Comparison of ENCODE assay signal across 10 mouse cellular contexts in the genomic region with DNA sequence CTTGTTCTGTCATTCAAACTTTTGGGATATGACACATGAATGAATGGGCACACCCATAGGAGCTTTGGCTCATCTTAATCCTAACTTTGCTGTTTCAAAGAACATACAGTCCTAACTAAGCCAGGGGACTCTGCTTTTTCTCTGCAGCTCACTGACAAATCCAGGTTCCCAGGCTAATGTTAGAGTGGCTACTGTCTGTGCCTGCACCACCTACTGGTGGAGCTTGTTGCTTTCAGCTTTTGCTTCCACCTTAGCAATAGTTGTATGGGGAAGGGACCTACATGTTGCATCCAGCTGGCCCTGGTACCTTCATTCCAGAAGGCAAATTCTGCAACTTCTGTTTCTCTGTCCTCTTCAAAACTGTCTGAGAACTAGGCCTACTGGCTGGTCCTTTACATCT.
DNase-seq lines count a peak whose midpoint lies in the region; ATAC-seq and TF ChIP-seq lines count a peak whose summit lies in the region.
"Had no signal": no experiment of that assay in that cellular context is flagged by ENCODE, and none has a peak within 500 bp of the region (broad histone marks: within the 10 kb centered on the region; RNA-seq: fewer than 3 reads in every experiment).

No protein-coding gene starts in this region.

- peak; percentile 15 to 24 for DNase-seq in heart, postnatal 10 days
- peak; percentile 7 to 24 for DNase-seq in right cerebral cortex, adult 2 months (ENCODE audit: low spot score in 2 of 2)
- DNase-seq in right cerebral cortex, adult 18-20 months: no peak
- peak; percentile 28 for DNase-seq in embryonic facial prominence, embryonic 11.5 days (ENCODE audit: low spot score)
- no peak for DNase-seq in stomach, postnatal 0 days (ENCODE audit: low spot score)
- no peak for DNase-seq in thymus, adult 2 months
- DNase-seq: spleen, adult 18-20 months had no signal

- H3K27me3 ChIP-seq in heart, embryonic 12.5 days (replicated peaks): 0 out of 2 replicates have a peak, but pooled peaks cover 7% of the 10 kb centered on the region
- H3K27me3 ChIP-seq in embryonic facial prominence, embryonic 11.5 days (ENCODE audit: control insufficient read depth, insufficient read depth, low read length): no peaks in the 10 kb centered on the region
- no peaks in the 10 kb centered on the region for H3K27me3 ChIP-seq in stomach, postnatal 0 days (ENCODE audit: control insufficient read depth, insufficient read depth, low read length)
- no peaks in the 10 kb centered on the region for H3K27me3 ChIP-seq in thymus, adult 2 months (ENCODE audit: control insufficient read depth, insufficient read depth, low read length)
- H3K27me3 ChIP-seq in midbrain, embryonic 13.5 days: no peaks in the 10 kb centered on the region
- H3K27me3 ChIP-seq: liver, embryonic 15.5 days had no signal

- H3K36me3 ChIP-seq in heart, embryonic 12.5 days: no peaks in the 10 kb centered on the region
- H3K36me3 ChIP-seq in embryonic facial prominence, embryonic 11.5 days (replicated peaks; ENCODE audit: control insufficient read depth, insufficient read depth, low read depth, low read length): no peaks in the 10 kb centered on the region
- no peaks in the 10 kb centered on the region for H3K36me3 ChIP-seq in stomach, postnatal 0 days (ENCODE audit: control insufficient read depth, insufficient read depth, low read length)
- H3K36me3 ChIP-seq in thymus, adult 2 months (ENCODE audit: control insufficient read depth, insufficient read depth, low read length): no peaks in the 10 kb centered on the region
- no peaks in the 10 kb centered on the region for H3K36me3 ChIP-seq in midbrain, embryonic 13.5 days
- H3K36me3 ChIP-seq: liver, embryonic 15.5 days had no signal

- no peak overlapping the region for H3K9ac ChIP-seq in heart, embryonic 12.5 days
- H3K9ac ChIP-seq in embryonic facial prominence, embryonic 11.5 days (replicated peaks; ENCODE audit: low read length): no peak overlapping the region
- H3K9ac ChIP-seq in stomach, postnatal 0 days (ENCODE audit: low read length): no peak overlapping the region
- no peak overlapping the region for H3K9ac ChIP-seq in midbrain, embryonic 13.5 days (replicated peaks)
- H3K9ac ChIP-seq: liver, embryonic 15.5 days had no signal

- no peak for TF ChIP-seq POLR2A in thymus, adult 2 months (IDR thresholded peaks at IDR 0.05; ENCODE audit: control insufficient read depth, extremely low read depth, insufficient read depth, low read length, poor library complexity)

- no peak overlapping the region for H3K4me3 ChIP-seq in heart, embryonic 12.5 days
- no peak overlapping the region for H3K4me3 ChIP-seq in embryonic facial prominence, embryonic 11.5 days (ENCODE audit: low read depth, low read length)
- no peak overlapping the region for H3K4me3 ChIP-seq in stomach, postnatal 0 days (ENCODE audit: low read depth, low read length)
- no peak overlapping the region for H3K4me3 ChIP-seq in thymus, adult 2 months (ENCODE audit: control insufficient read depth, insufficient read depth, low read length)
- no peak overlapping the region for H3K4me3 ChIP-seq in midbrain, embryonic 13.5 days (replicated peaks)
- H3K4me3 ChIP-seq: liver, embryonic 15.5 days had no signal

- no peak overlapping the region for H3K4me2 ChIP-seq in heart, embryonic 12.5 days
- H3K4me2 ChIP-seq in embryonic facial prominence, embryonic 11.5 days (ENCODE audit: low read depth, low read length): no peak overlapping the region
- no peak overlapping the region for H3K4me2 ChIP-seq in stomach, postnatal 0 days (replicated peaks; ENCODE audit: low read depth)
- no peak overlapping the region for H3K4me2 ChIP-seq in midbrain, embryonic 13.5 days (replicated peaks)
- H3K4me2 ChIP-seq: liver, embryonic 15.5 days had no signal

- TF ChIP-seq EP300 in stomach, postnatal 0 days (optimal IDR thresholded peaks at IDR 0.05): no peak

- H3K27ac ChIP-seq in heart, embryonic 12.5 days (ENCODE audit: poor library complexity, severe bottlenecking): no peak overlapping the region
- no peak overlapping the region for H3K27ac ChIP-seq in embryonic facial prominence, embryonic 11.5 days (replicated peaks; ENCODE audit: low read depth, low read length)
- no peak overlapping the region for H3K27ac ChIP-seq in stomach, postnatal 0 days (replicated peaks)
- H3K27ac ChIP-seq in thymus, adult 2 months (ENCODE audit: control insufficient read depth, insufficient read depth, low read length): no peak overlapping the region
- H3K27ac ChIP-seq in midbrain, embryonic 13.5 days: no peak overlapping the region
- H3K27ac ChIP-seq: liver, embryonic 15.5 days had no signal

- H3K4me1 ChIP-seq in heart, embryonic 12.5 days (replicated peaks): no peaks in the 10 kb centered on the region
- H3K4me1 ChIP-seq in embryonic facial prominence, embryonic 11.5 days (ENCODE audit: control insufficient read depth, insufficient read depth, low read length): no peaks in the 10 kb centered on the region
- H3K4me1 ChIP-seq in stomach, postnatal 0 days (replicated peaks; ENCODE audit: control insufficient read depth, insufficient read depth): no peaks in the 10 kb centered on the region
- no peaks in the 10 kb centered on the region for H3K4me1 ChIP-seq in thymus, adult 2 months (replicated peaks; ENCODE audit: control insufficient read depth, insufficient read depth, low read length)
- no peaks in the 10 kb centered on the region for H3K4me1 ChIP-seq in midbrain, embryonic 13.5 days (replicated peaks)
- H3K4me1 ChIP-seq: liver, embryonic 15.5 days had no signal

- no peaks in the 10 kb centered on the region for H3K9me3 ChIP-seq in heart, embryonic 12.5 days (replicated peaks)
- H3K9me3 ChIP-seq in embryonic facial prominence, embryonic 11.5 days (replicated peaks; ENCODE audit: control insufficient read depth, low read length): no peaks in the 10 kb centered on the region
- no peaks in the 10 kb centered on the region for H3K9me3 ChIP-seq in stomach, postnatal 0 days (ENCODE audit: control insufficient read depth, low read length)
- H3K9me3 ChIP-seq in midbrain, embryonic 13.5 days: no peaks in the 10 kb centered on the region
- H3K9me3 ChIP-seq: liver, embryonic 15.5 days had no signal

- intact Hi-C loops in heart, postnatal 10 days (cut with DNase I): no loop called here

- no peak for ATAC-seq in heart, embryonic 12.5 days (ENCODE audit: insufficient number of reproducible peaks, low FRiP score)
- no peak for ATAC-seq in embryonic facial prominence, embryonic 11.5 days (replicated peaks; ENCODE audit: insufficient number of reproducible peaks, low FRiP score, low TSS enrichment, low read depth)
- no peak for ATAC-seq in stomach, postnatal 0 days (ENCODE audit: low FRiP score, low TSS enrichment)
- ATAC-seq in midbrain, embryonic 13.5 days: no peak

- peak; percentile 64 for TF ChIP-seq CTCF in stomach, postnatal 0 days (IDR thresholded peaks at IDR 0.05; ENCODE audit: low read depth)
- TF ChIP-seq CTCF in thymus, adult 2 months (IDR thresholded peaks at IDR 0.05; ENCODE audit: borderline replicate concordance, control insufficient read depth, extremely low read depth, insufficient read depth, low read length, poor library complexity): no peak

Comparison
In these comparisons a context has a peak if more than half of its experiments do, and no peak if none do; other contexts are left out.
1. DNase-seq: peak in heart, postnatal 10 days (2 of 2), right cerebral cortex, adult 2 months (2 of 2) and embryonic facial prominence, embryonic 11.5 days (single experiment); none in right cerebral cortex, adult 18-20 months (single experiment), stomach, postnatal 0 days (single experiment) and thymus, adult 2 months (single experiment).